In the genomic region with DNA sequence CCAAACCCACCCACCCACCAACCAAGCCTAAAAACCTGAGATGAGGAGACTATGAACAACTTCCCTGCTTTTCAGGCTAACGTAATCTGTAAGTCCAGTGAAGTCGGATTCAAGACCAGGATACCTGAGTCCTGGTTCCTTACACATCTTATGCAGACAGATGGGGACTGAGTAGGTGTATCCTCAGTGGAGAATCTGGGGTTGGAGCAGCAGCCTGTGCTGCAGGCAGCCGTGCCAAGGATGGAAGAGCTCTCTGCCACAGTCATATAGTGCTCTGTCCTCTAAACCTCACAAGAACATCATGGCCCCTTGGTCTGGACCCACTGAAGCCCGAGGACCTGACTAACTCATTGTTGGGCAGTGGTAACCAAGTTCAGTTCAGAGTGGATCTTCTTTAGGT, we compare ENCODE assay signal across 31 mouse cellular contexts. TPM values are rescaled to one million over a fixed set of nuclear protein-coding genes. Genes with fewer than 3 reads are reported as not detected.
DNase-seq lines count a peak whose midpoint lies in the region; ATAC-seq and TF ChIP-seq lines count a peak whose summit lies in the region.
"Had no signal": no experiment of that assay in that cellular context is flagged by ENCODE, and none has a peak within 500 bp of the region (broad histone marks: within the 10 kb centered on the region; RNA-seq: fewer than 3 reads in every experiment).

No protein-coding gene starts in this region.

- no peak overlapping the region for H3K27ac ChIP-seq in gastrocnemius, adult 2 months
- no peak overlapping the region for H3K27ac ChIP-seq in intestine, embryonic 16.5 days (ENCODE audit: low read length)
- H3K27ac ChIP-seq: embryonic facial prominence, embryonic 13.5 days; embryonic facial prominence, embryonic 15.5 days; forebrain, embryonic 10.5 days; forebrain, embryonic 12.5 days had no signal

- WGBS in intestine, embryonic 16.5 days = 90% methylated on average over 4 of the region's 4 CpGs

- H3K4me2 ChIP-seq in intestine, embryonic 16.5 days (ENCODE audit: low read depth, low read length) = no peak overlapping the region
- H3K4me2 ChIP-seq: embryonic facial prominence, embryonic 13.5 days; embryonic facial prominence, embryonic 15.5 days; forebrain, embryonic 12.5 days had no signal

- peak; percentile 3 for DNase-seq in gastrocnemius, adult 2 months
- DNase-seq in gastrocnemius, postnatal 14 days = no peak
- peak; percentile 33 for DNase-seq in right cerebral cortex, adult 18-20 months
- DNase-seq in right cerebral cortex, postnatal 36 days (ENCODE audit: low spot score in 2 of 2) = no peak
- peak; percentile 15 for DNase-seq in telencephalon, adult 2 months (ENCODE audit: low read depth, low spot score)
- DNase-seq: adrenal gland, adult 8-10 months; adrenal gland, postnatal 14 days; adrenal gland, postnatal 36 days; cerebellum, adult 11 months; cerebellum, adult 18-20 months; cerebellum, adult 8-10 months; cerebellum, adult 9-11 months; cerebellum, postnatal 14 days; cerebellum, postnatal 36 days; embryo, embryonic 11 days had no signal

- H3K36me3 ChIP-seq in intestine, embryonic 16.5 days (ENCODE audit: control insufficient read depth, insufficient read depth, low read length) = no peaks in the 10 kb centered on the region
- H3K36me3 ChIP-seq: embryonic facial prominence, embryonic 13.5 days; embryonic facial prominence, embryonic 15.5 days; forebrain, embryonic 12.5 days had no signal

- no peaks in the 10 kb centered on the region for H3K4me1 ChIP-seq in intestine, embryonic 16.5 days (ENCODE audit: control insufficient read depth, insufficient read depth, low read length)
- H3K4me1 ChIP-seq: embryonic facial prominence, embryonic 13.5 days; embryonic facial prominence, embryonic 15.5 days; forebrain, embryonic 10.5 days; forebrain, embryonic 12.5 days had no signal

- intact Hi-C loops in gastrocnemius, adult 2 months (cut with DNase I) = no loop called here
- intact Hi-C loops in gastrocnemius, postnatal 14 days (cut with DNase I; ENCODE audit: low total_unique reads) = no loop called here

- no peaks in the 10 kb centered on the region for H3K27me3 ChIP-seq in intestine, embryonic 16.5 days (replicated peaks; ENCODE audit: control insufficient read depth, insufficient read depth, low read length)
- H3K27me3 ChIP-seq: embryonic facial prominence, embryonic 13.5 days; embryonic facial prominence, embryonic 15.5 days; forebrain, embryonic 12.5 days had no signal

- no peak overlapping the region for H3K4me3 ChIP-seq in gastrocnemius, adult 2 months
- no peak overlapping the region for H3K4me3 ChIP-seq in intestine, embryonic 16.5 days (ENCODE audit: low read length)
- H3K4me3 ChIP-seq: embryonic facial prominence, embryonic 13.5 days; embryonic facial prominence, embryonic 15.5 days; erythroblast, embryonic 14.5 days; forebrain, embryonic 10.5 days; forebrain, embryonic 12.5 days had no signal

- no peaks in the 10 kb centered on the region for H3K9me3 ChIP-seq in intestine, embryonic 16.5 days (ENCODE audit: control insufficient read depth, low read length)
- H3K9me3 ChIP-seq: embryonic facial prominence, embryonic 13.5 days; embryonic facial prominence, embryonic 15.5 days; forebrain, embryonic 10.5 days; forebrain, embryonic 12.5 days had no signal

- TF ChIP-seq CTCF in gastrocnemius, adult 2 months (IDR thresholded peaks at IDR 0.05) = no peak

- H3K9ac ChIP-seq in intestine, embryonic 16.5 days (ENCODE audit: low read depth, low read length) = no peak overlapping the region
- H3K9ac ChIP-seq: embryonic facial prominence, embryonic 13.5 days; embryonic facial prominence, embryonic 15.5 days; forebrain, embryonic 12.5 days had no signal

- no peak for ATAC-seq in intestine, embryonic 16.5 days
- ATAC-seq: activated CD4-positive, CD25-positive, alpha-beta regulatory T cell, adult 4 months; forebrain, embryonic 14.5 days; forebrain, embryonic 16.5 days had no signal

RNA-seq across cellular contexts. Expression of gene Dnajb8, which starts 55.2 kb away (rescaled TPM):
- not detected for total RNA-seq in gastrocnemius, adult 2 months (2021)
- total RNA-seq in gastrocnemius, postnatal 14 days (2021) = not detected
- polyA plus RNA-seq in intestine, embryonic 16.5 days (2015; fragmentation: Nextera tagmentation; extraction: Ambion mirVana) = not detected in 2 replicates
- total RNA-seq: adrenal gland, adult 18-20 months; adrenal gland, adult 8-10 months; adrenal gland, postnatal 14 days; adrenal gland, postnatal 36 days; common myeloid progenitor, adult 5-6 weeks; ES-E14; MEL had no signal
- polyA plus RNA-seq: activated CD4-positive, CD25-positive, alpha-beta regulatory T cell, adult 4 months; brain, embryonic 14.5 days; C2C12; embryonic facial prominence, embryonic 11.5 days; embryonic facial prominence, embryonic 13.5 days; embryonic facial prominence, embryonic 15.5 days; erythroblast, embryonic 14.5 days; forebrain, embryonic 10.5 days; forebrain, embryonic 12.5 days; forebrain, embryonic 14.5 days; forebrain, embryonic 16.5 days had no signal

Comparison
In these comparisons a context has a peak if more than half of its experiments do, and no peak if none do; other contexts are left out.
1. DNase-seq: peak in gastrocnemius, adult 2 months (single experiment), right cerebral cortex, adult 18-20 months (single experiment) and telencephalon, adult 2 months (single experiment); none in gastrocnemius, postnatal 14 days (single experiment) and right cerebral cortex, postnatal 36 days (0 of 2).